Mouse (Mus musculus) kidney, postnatal 25 days (tissue): ENCODE results near the gene Pla2g16.

ENCODE experiments used
- DNase-seq, 2 experiments: peaks; one replicate each; pipeline ENCODE4 v3.0.0; 2021; ENCODE audit warnings: mixed read lengths in 2 of 2

The Pla2g16 gene

DNA sequence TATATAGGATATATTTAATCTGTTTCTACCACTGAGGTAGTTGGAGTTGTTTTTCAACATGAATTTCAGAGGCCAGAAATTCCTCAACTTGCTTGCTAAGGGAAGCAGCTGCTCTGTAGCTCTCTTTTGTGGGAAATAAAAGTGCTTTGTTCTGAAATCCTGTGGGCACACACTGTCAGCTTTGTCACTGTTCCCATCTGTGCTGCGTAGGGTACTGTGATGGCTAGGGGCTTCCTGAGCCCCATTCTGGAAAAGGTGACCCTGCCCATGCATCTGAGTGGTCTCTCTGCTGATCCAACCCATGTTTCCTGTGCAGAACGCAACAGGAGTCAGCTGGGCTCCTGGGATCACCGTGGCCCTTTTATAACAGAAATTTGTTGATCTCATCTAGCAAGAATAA, 9.6 kb downstream of the Pla2g16 start:
- DNase-seq, result no peak

DNA sequence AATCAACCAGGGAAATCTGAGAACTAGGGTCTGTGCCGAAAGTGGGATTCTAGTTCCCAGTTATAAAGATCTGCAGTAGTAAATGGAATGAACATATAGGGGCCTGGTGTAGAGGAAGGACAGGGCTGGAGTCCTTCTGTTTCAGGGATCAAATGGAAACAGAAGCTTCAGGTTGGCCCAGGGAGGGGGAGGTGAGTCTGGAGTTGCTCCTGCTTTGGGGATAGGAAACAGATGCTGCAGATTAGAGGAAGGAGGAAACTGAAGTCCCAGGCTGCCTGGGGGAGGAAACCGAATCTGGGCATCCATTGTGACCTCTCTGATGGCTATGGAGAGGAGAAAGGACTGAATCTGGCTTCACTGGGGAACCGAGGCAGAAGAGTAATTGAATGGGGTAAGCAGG, 11.1 kb downstream of the Pla2g16 start:
- no peak for DNase-seq

DNA sequence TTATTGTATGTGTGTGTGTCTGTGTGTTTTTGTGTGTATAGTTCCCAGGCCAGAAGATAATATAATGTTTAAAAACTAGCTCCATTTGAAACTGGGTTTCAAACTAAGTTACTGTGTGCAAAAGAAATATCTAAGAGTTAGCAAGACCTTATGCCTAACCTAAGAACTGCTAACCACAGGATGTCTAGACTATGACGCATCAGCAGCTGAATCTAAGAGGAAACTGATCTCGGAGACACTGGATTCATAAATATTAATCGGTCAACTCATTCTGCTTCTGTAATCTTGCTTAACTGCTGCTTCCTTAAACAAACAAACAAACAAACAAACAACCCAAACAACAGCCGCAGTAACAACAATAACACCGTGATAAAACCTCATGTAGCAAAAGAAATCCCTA, 12.4 kb downstream of the Pla2g16 start:
- no peak for DNase-seq

DNA sequence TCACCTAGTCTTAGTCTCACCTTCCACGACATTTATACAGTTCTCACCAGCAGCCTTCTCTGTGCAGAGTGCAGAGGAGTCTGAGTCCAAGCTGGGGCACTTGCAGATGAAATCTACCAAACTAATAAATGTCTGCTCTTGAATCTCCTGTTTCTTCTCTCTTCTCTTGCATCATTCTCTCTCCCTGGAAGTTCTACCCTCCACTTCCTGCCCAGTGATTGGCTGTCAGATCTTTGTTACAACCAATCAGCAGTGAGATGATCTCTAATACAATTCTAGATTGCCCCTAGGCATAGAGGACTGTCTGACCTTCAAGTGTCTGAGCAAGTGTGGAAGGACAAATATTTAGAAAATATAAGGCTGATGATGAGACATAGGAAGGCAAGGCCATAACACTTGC, 18.9 kb downstream of the Pla2g16 start:
- DNase-seq, result no peak

DNA sequence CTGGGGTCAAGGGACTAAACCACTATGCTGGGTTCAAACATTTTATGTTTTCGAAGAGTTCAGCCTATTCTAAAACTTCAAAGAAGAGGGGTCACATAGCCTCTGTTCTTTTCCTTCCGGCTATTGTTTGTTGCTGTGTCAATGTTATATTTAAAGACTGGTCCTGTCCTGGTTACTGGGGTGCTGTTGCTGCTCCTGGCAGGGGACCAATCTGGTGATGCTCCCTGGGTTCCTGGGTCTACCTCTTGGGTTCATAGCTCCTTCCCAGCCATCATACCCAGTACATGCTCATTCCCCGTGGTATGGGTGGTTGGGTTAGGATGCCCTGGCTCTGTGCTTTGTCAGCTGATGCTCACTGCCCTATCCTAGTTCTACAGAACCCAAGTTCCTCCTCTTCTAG, 20.5 kb downstream of the Pla2g16 start:
- DNase-seq, result peak; percentile 22 to 51

DNA sequence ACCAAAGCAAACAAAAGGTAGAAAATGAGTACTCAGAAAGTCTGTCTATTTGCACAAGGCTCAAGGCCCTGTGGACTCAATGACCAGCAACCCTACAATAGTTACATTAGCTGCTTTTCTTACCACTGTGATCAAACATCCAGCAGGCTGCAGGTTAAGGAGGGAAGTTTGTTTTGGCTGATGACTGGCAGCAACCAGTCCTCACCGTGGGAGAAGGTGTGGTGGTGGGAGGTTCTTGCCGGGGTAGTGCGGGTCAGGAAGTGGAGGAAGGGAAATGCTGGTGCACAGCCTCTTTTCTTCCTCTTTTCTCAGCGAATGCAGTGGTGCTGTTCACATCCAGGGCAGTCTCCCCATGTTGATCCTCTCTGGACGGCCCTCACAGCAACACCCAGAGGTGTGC, 23.8 kb downstream of the Pla2g16 start:
- DNase-seq, result no peak

DNA sequence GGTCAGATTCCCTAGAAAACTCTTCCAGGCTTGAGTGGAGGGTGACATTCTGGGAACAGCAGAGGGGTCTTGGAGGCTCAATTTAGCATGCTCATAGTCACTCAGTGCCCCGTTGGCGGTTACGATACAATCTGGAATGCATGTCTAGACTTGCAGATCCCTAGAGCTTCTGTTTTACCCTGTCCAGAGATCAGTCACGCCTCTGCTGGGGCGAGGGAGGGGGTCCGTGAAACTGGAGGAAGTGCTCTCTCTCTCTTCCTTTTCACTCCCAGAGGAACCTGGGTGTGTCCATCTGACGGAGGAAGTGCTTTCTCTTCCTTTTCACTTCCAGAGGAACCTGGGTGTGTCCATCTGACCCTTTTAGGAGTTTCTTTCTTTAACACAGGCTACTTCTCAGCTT, 25.8 kb downstream of the Pla2g16 start:
- peak; percentile 21 to 61 for DNase-seq

DNA sequence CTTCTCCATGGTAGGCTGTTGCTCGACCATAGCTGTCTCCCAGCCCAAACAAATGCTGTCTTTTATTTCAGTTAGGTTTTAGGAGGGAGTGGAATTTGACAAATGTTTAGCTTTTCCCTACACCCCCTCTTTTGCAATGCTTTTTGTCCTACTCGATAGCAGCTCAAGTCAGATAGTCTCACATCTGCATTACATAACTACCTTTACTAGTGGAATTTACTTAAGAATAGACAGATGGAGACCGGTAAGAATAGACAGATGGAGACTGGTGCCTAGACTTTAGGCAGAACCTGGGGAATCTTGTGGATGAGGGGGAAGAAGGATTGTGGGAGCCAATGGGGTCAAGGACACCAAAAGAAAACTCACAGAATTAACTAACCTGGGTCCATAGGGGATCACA, 26.3 kb downstream of the Pla2g16 start:
- no peak for DNase-seq

DNA sequence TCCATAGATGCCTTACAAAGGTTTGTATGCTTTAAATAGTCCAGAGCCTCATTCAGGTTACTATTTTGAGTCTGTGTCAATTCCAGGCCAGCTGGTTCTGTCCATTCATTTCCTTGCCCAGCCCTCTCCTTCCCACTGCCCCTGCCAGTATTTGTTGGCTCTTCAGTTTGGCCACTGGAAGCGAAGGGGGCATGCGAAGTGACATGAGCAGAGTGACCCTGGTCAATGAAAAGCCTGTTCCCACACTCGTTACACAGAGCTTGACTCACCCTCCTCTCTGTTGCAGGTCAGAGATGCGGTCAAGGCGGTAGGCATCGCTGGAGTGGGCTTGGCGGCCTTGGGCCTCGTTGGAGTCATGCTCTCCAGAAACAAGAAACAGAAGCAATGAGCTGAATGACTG, 28.0 kb downstream of the Pla2g16 start:
- no peak for DNase-seq

DNA sequence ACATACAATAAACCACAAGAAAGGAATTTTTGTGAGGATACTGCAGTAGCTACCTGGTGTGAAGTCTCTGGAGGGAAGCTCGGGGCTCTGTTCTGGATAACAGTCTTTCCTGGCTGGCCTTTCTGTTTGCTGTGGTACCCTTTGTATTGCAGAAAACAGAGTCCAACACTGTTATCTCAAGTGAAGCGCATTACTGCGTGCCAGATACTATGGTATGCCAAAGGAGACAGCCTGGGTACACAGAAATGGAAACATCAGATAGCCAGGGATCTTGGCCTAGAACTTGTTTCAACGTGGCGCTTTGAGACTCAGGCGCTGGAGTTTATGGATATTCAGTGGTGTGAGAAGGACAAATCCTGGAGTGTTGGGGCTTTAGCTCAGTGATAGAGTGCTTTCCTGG, 28.5 kb downstream of the Pla2g16 start:
- no peak for DNase-seq

DNA sequence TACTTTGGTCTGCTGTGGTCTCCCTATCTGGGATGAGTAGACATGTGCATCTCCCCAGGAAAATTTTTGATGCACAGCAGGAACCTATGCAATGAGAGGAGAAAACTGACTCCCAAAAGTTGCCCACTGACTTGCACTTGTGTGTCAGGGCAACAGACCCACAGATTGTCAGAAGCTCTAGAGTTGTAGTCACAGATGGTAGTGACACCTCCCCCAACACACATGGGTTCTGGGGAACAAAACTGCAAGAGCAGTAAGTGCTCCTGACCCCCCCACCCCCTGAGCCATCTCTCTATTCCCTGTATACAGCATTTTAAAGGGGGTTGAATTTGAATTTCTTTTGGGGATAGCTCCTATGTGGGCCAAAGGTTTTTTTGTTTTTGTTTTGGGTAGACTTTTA, 33.5 kb downstream of the Pla2g16 start:
- DNase-seq, result no peak

DNA sequence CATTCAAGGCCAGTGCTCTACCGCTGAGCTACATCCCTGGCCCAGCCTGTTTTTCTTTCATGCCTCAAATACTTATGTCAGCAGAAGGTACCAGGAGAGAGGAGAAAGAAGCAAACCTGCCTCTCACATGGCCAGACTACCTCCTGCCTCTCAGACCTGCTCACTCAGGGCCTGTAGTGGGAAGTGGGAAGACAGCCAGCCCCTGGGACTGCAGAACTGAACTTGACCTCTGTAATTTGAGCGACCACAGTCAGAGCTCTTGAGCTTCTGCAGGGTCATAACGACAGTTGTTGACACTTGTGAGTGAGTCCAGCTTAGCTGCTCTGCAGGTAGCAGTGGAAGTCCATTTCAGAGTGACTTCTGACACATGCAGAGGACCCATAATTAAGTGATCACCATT, 34.8 kb downstream of the Pla2g16 start:
- DNase-seq, result peak; percentile 59 to 75

DNA sequence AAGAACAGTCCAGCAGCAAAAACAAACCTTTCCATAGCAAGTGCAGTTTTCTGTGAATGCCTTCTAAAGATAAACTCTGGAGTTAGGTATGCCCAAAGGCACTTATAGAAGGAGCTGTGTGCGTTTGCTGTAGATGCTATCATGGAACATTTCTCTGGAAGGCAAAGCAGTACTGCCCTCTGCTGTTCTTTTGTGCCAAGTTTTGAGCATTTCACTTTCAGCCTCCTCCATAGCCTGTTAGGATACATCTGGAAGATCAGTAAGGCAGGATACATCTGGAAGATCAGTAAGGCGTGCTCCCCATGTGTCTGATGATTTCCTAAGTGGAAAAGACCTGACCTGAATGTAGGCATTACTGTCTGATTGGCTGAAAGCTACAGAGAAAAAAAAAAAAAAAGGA, 38.3 kb downstream of the Pla2g16 start:
- DNase-seq, result peak in 1 of 2 experiments; percentile 64

DNA sequence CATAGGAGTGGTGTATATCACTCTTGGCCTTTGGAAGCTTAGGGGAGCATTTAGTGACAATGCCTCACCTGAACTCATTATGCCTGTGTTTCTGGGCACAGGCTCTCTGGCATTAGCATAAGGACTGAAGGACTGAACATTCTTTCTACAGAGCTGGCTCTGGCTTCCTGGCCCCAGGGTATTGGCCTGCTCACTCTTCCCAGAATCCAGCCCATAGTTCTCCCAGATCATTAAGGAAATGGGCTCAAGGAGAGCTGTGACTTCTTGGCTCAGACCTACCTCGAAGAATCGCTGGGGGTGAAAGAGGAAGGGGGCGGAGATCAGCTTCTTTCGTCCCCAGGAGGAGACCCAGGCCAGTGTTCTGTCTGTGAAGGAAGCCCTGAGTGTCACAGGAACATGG, 41.2 kb downstream of the Pla2g16 start:
- peak; percentile 31 to 58 for DNase-seq

DNA sequence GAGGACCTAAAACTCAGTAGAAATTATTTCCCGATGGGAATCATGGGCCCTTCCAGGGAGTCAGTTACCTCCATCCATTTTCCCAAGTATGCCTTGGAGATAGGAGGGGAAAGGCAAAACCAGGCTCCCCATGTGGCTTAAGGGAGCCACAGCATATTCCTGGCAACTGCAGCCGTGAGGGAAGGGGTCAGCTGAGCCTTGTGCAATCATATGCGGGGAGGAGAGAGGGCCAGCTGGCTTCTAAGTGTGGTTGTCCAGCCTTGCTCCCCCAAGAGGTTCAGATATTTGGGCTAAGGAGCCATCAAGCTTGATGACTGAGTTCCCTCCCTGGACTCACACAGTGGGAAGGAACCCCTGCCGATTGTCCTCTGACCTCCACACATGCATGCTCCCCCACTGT, 44.3 kb downstream of the Pla2g16 start:
- no peak for DNase-seq

DNA sequence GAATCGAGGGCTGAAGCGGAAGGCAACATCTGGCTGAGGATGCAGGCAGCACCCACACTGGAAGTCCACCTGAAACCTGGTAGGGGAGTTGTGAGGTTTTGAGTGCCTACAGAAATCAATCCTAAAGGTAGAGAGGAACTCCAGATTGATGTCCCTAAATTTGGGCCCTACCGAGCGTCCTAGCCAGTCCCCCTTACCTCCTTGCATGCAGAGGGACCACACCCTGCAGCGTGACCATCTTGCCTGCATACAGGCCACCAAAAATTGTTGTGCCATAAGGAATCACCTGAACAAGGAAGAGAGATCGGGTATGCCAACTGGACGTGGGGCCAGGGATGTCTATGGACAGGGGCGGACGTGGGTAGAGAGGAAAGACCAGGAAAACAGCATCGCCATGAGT, 46.8 kb downstream of the Pla2g16 start:
- no peak for DNase-seq

DNA sequence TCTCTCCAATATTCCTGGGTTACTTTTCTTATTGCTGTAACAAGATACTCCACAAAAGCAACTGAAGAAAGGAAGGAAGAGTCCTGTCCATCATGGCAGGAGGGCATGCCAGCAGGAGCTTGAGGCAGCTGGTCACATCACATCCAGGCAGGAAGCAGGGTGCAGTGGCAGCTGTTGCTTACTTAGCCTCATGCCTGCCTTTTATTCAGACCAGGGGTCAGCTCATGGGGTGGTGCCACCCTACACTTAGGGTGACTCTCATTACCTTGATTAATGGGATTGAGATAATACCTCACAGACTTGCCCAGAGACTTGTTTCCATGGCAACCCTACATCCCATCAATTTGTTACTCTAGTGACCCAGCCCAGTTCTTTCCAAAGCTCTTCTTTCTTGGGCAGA, 47.8 kb downstream of the Pla2g16 start:
- DNase-seq, result no peak

DNA sequence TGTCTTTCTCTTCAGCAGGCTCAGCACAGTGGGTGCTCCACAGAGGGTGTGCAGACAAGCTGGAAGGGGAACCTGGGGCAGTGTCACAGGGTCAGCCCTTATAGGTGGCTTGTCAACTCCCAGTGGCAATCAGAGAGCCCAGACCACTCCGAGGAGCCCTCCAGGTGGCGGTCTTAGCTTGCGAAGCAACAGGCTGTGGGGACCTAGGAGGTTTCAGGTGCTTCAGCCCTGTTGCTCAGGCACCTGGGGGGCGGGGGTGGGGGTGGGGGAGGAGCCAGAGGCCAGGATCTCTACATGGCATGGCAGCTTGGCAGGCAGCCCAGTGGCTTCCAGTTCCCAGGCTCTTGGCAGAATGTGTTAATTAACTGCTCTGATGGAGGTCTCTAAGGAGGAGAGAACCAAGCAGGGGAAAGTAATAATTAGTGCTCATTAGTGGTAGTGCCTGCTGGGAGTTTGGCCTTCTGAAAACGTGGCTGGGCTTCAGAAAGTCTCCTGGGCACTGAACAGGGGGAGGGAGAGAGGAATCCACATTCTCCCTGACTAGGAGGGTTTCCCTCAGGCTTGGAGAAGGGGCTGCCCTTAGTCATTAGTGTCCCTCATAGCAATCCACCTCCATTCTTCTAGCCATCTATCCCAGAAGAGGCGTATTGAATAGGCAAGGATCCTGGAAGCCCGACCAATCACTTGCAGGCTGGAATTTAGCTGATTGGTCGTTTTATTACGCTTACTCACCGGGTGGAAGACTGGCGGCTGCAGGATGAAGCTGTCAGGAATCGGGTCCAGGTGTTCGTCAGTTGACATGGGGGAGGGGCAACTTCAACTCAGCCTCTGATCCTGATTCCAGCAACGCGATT, 48.9 kb downstream of the Pla2g16 start:
- DNase-seq, result peak; percentile 90 to 92

DNA sequence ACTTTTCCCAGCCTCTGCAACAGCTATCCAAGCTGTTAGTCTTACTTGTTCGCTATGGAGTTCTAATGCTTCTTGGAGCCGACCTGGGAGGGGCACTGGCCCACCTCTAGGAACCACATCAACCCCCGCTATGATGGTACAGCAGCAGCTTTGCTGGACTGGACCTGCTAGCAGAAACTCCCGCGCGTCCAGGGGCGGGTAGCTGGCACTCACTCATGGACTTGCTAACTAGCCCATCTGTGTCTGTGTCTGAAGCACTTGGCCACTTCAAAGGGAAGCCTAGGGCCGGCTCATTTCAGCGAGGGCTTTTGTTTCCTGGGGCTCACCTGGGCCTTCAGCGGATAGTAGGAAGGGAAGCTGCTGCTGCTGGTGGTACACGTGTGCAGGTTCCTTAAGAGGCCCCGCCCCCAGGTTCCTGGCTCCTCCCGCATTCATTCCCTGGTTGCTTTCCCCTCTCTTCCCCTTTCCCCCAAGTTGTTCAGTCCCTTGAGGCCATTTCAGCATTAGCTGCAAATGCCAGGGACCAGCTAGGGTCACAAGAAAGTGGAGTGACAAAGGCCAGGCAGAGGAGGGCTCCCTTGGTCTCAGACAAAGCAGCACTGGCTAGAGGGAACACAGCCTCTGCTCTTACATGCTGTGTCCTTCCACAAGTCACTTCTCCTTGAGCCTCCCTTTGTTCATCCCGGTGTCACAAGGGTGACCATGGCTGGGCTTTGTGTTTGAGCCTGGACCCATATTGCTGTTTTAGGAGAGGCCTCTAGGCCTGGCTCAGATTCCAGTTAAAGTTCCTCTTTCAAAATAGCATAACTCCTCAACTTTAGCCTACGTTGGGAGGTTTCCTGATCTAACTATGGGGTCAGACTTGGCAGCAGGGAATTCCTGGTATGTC, 49.8 kb downstream of the Pla2g16 start, which contains the start of gene Lgals12:
Gene Lgals12, minus strand, starts transcription at position 393 of the 889 bp plus-strand sequence.
- peak; percentile 32 to 65 for DNase-seq

DNA sequence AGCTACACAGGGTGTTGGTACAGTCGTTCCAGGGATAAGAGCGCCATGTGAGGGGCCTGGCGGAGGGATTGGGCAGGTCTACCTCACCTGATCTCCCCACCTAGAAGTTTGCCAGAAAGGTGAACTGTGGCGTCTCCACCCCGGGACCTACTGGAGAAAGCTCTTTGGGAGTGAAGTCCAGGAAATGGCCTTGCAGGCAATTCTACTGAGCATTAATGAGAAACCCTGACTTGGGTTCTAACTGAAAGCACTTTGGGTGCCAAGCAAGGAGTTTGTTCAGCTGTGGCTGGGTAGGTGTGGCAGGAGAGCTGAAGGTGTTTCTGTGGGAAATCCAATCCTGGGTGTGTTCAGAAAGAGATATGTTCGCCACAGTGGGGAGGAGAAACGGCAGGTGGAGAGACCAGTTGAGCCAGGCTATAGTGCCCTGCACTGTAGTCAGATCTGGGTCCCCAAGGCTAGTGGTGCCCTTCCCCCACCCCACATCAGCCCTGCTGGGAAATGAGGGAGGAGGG, 50.5 kb downstream of the Pla2g16 start:
- no peak for DNase-seq

DNA sequence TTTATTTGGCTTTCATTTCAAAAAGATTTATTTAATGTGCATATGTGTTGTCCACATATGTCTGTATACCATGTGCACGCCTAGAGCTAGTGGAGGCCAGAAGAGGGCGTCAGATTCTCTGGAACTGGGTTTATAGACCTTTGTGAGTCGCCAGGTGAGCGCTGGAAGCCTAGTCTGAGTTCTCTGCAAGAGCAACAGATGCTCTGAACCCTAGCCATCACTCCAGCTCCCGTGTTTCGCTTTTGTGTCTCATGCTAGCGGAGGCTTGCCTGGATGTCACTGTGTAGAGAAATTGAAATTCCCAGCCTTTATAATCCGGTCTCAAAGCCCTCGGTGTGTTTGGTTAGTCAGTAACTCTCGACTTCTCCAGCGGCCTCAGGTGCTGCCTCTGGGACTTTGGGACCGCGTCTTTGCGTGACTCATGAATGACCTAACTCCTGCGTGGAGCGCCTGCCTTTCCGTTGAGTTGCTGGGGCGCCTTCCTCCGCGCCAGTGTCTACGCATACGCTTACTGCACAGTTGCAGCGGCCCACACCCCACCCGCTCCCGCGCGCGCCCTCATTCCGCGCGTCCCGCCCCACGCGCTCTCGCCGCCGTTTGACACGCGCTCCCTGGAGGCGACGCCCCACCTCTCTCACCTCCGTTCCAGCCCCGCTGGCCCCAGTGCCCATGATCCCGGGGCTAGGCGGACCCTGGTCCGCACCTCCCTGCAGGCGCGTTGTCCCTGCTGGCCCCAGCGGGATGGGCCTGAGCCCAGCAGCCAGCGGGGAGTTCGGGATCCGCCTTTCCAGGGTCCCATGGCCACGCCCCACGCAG, 54.9 kb downstream of the Pla2g16 start, which contains the start of gene Hrasls5:
Gene Hrasls5, plus strand, starts transcription at position 600 of the 816 bp plus-strand sequence.
- DNase-seq, result peak; percentile 13 to 47

DNA sequence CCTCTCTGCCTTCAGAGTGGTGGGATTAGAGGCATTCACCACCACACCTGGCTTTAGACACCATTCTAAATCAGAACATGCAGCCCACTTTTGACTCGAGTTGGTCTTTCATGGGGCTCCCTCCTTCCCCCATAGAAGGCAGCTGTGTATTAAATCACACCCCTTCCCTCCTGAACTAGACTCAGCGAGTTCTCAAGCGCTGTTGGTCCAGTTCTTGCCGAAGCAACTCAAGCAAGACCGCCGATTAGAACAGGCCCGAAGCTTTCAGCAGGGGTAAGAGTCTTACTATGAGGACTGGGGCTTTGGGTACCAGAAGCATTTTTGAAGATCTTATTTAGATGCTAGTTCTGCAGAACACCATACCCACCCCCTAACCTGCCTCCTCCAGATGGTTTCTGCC, 55.9 kb downstream of the Pla2g16 start:
- DNase-seq, result no peak
